Mouse (Mus musculus) forebrain, postnatal 0 days (tissue): Measurements from ENCODE around the gene Utp15. TPM values are rescaled to one million over a fixed set of nuclear protein-coding genes. Genes with fewer than 3 reads are reported as not detected.

Source experiments
- ATAC-seq: fragments of 200-750 bp; cut with Nextera tagmentation; 2 replicates; pipeline ENCODE4 v1.8.0; 2017; ENCODE audit warnings: mild to moderate bottlenecking, moderate library complexity
- DNase-seq: peaks from one replicate; pipeline ENCODE4 v3.0.0-alpha.2; 2015
- H3K27ac ChIP-seq: fragments of 300-500 bp; sonication (generic); 2 replicates; pipeline ENCODE4 v1.5.1; 2014; ENCODE audit warnings: low read depth, mild to moderate bottlenecking, antibody characterized with exemption, low read length, moderate library complexity, mixed read lengths
- H3K27me3 ChIP-seq: fragments of 300-500 bp; sonication (generic); 2 replicates; pipeline ENCODE4 v1.6.1; 2014; ENCODE audit warnings: mild to moderate bottlenecking, low read length, mixed read lengths; ENCODE audit not compliant: insufficient read depth
- H3K36me3 ChIP-seq: fragments of 300-500 bp; sonication (generic); 2 replicates; pipeline ENCODE4 v1.6.1; 2014; ENCODE audit warnings: mild to moderate bottlenecking, moderate library complexity; ENCODE audit not compliant: insufficient read depth
- H3K4me1 ChIP-seq: fragments of 300-500 bp; sonication (generic); 2 replicates; pipeline ENCODE4 v1.6.1; 2014; ENCODE audit warnings: antibody characterized with exemption; ENCODE audit not compliant: insufficient read depth
- H3K4me2 ChIP-seq: fragments of 300-500 bp; sonication (generic); 2 replicates; pipeline ENCODE4 v1.6.1; 2014; ENCODE audit warnings: low read depth, mild to moderate bottlenecking, moderate library complexity
- H3K4me3 ChIP-seq: fragments of 300-500 bp; sonication (generic); 2 replicates; pipeline ENCODE4 v1.5.1; 2014; ENCODE audit warnings: low read depth, low read length, mixed read lengths
- H3K9ac ChIP-seq: fragments of 300-500 bp; sonication (generic); 2 replicates; pipeline ENCODE4 v1.6.1; 2014; ENCODE audit warnings: mild to moderate bottlenecking
- H3K9me3 ChIP-seq: fragments of 300-500 bp; sonication (generic); 2 replicates; pipeline ENCODE4 v1.6.1; 2016; ENCODE audit warnings: low read length
- CTCF ChIP-seq: sonication (generic); IDR thresholded peaks from 2 replicates; pipeline ENCODE4 v1.5.1; 2016; ENCODE audit warnings: antibody characterized with exemption, control low read depth, low read depth
- WGBS: fragments of 180-500 bp; shearing (Covaris S2); extraction: QIAGEN DNeasy Blood & Tissue Kit; methylation state at CpG from one replicate; pipeline ENCODE4 v1.1.7; 2014; 5-methylcytosine and 5-hydroxymethylcytosine counted together
- polyA plus RNA-seq: library from polyadenylated mRNA; unstranded; fragments of >200 nt; fragmentation: Nextera tagmentation; extraction: Ambion mirVana; gene quantifications from 2 replicates; pipeline ENCODE4 v1.2.1, GENCODE M21; 2015
- total RNA-seq: library from RNA; depleted of rRNA; stranded (reverse); fragments of >200 nt; gene quantifications from 2 replicates; pipeline ENCODE4 v1.2.3, GENCODE M21; 2014; rRNA removed

The Utp15 gene
- total and polyA plus RNA-seq, 2 experiments from 2014 or later, result 22.0 to 33.5 TPM

GRCm38 (mm10) chr13:98205111-98205510 is 57.7 kb downstream of the Utp15 start:
- peak overlapping the region; percentile 74 for H3K4me3 ChIP-seq
- DNase-seq (no peak), ATAC-seq (no peak)
- WGBS, result 33% methylated on average over 8 of the region's 8 CpGs
- no peaks in the 10 kb centered on the region for H3K4me1 ChIP-seq
- no peaks in the 10 kb centered on the region; the same call in 1 of the 2 replicates for H3K27me3 ChIP-seq
- no peak overlapping the region for H3K27ac ChIP-seq
- H3K36me3 ChIP-seq, result no peaks in the 10 kb centered on the region
- H3K9ac ChIP-seq, result no peak overlapping the region
- TF ChIP-seq CTCF, result no peak
- H3K9me3 ChIP-seq, result no peaks in the 10 kb centered on the region
- peak overlapping the region; percentile 94 for H3K4me2 ChIP-seq

GRCm38 (mm10) chr13:98204371-98204770 is 58.5 kb downstream of the Utp15 start:
- TF ChIP-seq CTCF, result no peak
- Histone ChIP-seq H3K36me3 (no peaks in the 10 kb centered on the region), H3K4me3 (no peak overlapping the region), H3K9ac (no peak overlapping the region), H3K4me1 (no peaks in the 10 kb centered on the region), H3K9me3 (no peaks in the 10 kb centered on the region), H3K27ac (no peak overlapping the region), H3K4me2 (no peak overlapping the region), H3K27me3 (no peaks in the 10 kb centered on the region; the same call in 1 of the 2 replicates)
- DNase-seq, result no peak
- ATAC-seq, result no peak
- WGBS, result 91% methylated on average over 8 of the region's 8 CpGs

- no peak for TF ChIP-seq CTCF
- Histone ChIP-seq H3K4me3 (no peak overlapping the region), H3K9me3 (no peaks in the 10 kb centered on the region), H3K27me3 (no peaks in the 10 kb centered on the region), H3K4me1 (no peaks in the 10 kb centered on the region), H3K36me3 (no peaks in the 10 kb centered on the region), H3K27ac (no peak overlapping the region), H3K9ac (no peak overlapping the region), H3K4me2 (no peak overlapping the region)
- DNase-seq (no peak), ATAC-seq (no peak)
- 55% methylated on average over 9 of the region's 9 CpGs for WGBS
Measured at GRCm38 (mm10) chr13:98201436-98201835, 61.4 kb downstream of the Utp15 start.

Other genes with a start within 250 kb of the Utp15 start
- gene Arhgef28, start 56.6 kb downstream of the Utp15 start, total RNA-seq, result 27.0 and 38.7 TPM in 2 replicates
- 23.1 and 33.9 TPM in 2 replicates for gene Arhgef28, start 56.6 kb downstream of the Utp15 start, polyA plus RNA-seq
- 95.5 and 110 TPM in 2 replicates for gene Ankra2, start within 50 bp of the Utp15 start, total RNA-seq
- gene Ankra2, start within 50 bp of the Utp15 start, polyA plus RNA-seq, result 81.6 and 85.9 TPM in 2 replicates
- 1.0 TPM in 1 of 2 replicates, not detected in the other for gene Gm21976, start 16.8 kb upstream of the Utp15 start, total RNA-seq
- gene Gm21976, start 16.8 kb upstream of the Utp15 start, polyA plus RNA-seq, result not detected in 2 replicates
- gene Btf3, start 54.0 kb upstream of the Utp15 start, total RNA-seq, result 435 and 523 TPM in 2 replicates
- gene Btf3, start 54.0 kb upstream of the Utp15 start, polyA plus RNA-seq, result 562 and 667 TPM in 2 replicates
- 2.0 and 2.2 TPM in 2 replicates for gene Foxd1, start 91.2 kb upstream of the Utp15 start, total RNA-seq
- 0.62 and 0.86 TPM in 2 replicates for gene Foxd1, start 91.2 kb upstream of the Utp15 start, polyA plus RNA-seq
- 0.69 TPM in 1 of 2 replicates, not detected in the other for gene Gm10320, start 229.0 kb upstream of the Utp15 start, total RNA-seq
- 0.74 and 1.6 TPM in 2 replicates for gene Gm10320, start 229.0 kb upstream of the Utp15 start, polyA plus RNA-seq